ENCODE assay signal across 1 mouse cellular context in the genomic region with DNA sequence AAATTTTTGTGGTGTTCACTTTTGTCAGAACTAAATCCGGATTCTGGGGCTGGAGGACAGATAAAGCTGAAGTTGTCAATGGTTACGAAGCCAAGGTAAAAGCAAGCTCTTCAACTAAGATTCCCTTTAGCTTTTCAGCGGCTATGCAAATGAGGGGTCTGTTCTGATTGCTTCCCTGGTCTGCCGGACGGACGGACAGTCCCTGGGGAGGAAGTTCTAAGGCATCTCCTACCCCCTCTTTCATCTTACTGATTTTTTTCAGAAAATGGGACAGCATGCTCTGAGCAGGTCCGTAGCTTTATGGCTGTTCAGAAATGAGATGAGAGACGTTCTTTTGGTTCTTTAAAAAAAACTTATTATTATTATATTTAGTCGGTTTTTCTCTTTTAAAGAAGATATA.
TF ChIP-seq lines count a peak whose summit lies in the region.

No protein-coding gene starts in this region.

TF ChIP-seq in CH12.LX, 34 proteins besides CTCF, POLR2A, EP300 and RAD21:
- TF ChIP-seq ZNF384 (IDR thresholded peaks at IDR 0.05; ENCODE audit: low read depth, low read length) (peak; percentile 61), ZC3H11A (IDR thresholded peaks at IDR 0.05; ENCODE audit: low read depth, low read length) (no peak), NRF1 (IDR thresholded peaks at IDR 0.05; ENCODE audit: low read depth, low read length) (no peak)
